Mouse (Mus musculus) CH12.LX (cell line): ENCODE data around the gene Dusp27. TPM values are rescaled to one million over a fixed set of nuclear protein-coding genes. Genes with fewer than 3 reads are reported as not detected.

Experiments used
- DNase-seq: peaks from one replicate; pipeline ENCODE4 v3.0.0-alpha.2; 2013; ENCODE audit errors: extremely low read depth
- H3K27ac ChIP-seq: 2 replicates; pipeline ENCODE4 v1.5.1; 2012; ENCODE audit warnings: low read depth, mild to moderate bottlenecking, control low read depth, moderate library complexity; ENCODE audit not compliant: insufficient read depth
- H3K27me3 ChIP-seq: replicated peaks from 2 replicates; pipeline ENCODE3; 2012; ENCODE audit warnings: inconsistent platforms
- H3K36me3 ChIP-seq, 2 experiments: replicated peaks in 1 of 2; 2 replicates each; pipeline versions ENCODE3 to v1.6.1; 2012; ENCODE audit warnings: inconsistent platforms in 1 of 2, low read length in 1 of 2, mild to moderate bottlenecking in 1 of 2, mixed read lengths in 1 of 2, moderate library complexity in 1 of 2; ENCODE audit not compliant: control insufficient read depth in 1 of 2, insufficient read depth in 1 of 2
- H3K4me1 ChIP-seq, 2 experiments: 2 replicates each; pipeline ENCODE4 v1.6.1; 2012; ENCODE audit warnings: inconsistent platforms in 1 of 2, moderate library complexity in 1 of 2; ENCODE audit not compliant: insufficient read depth in 2 of 2, control insufficient read depth in 1 of 2
- H3K4me2 ChIP-seq: 2 replicates; pipeline ENCODE4 v1.6.1; 2012; ENCODE audit warnings: low read depth, mild to moderate bottlenecking, control low read depth; ENCODE audit not compliant: poor library complexity, insufficient read depth, severe bottlenecking
- H3K4me3 ChIP-seq, 3 experiments: fragments of 150-350 bp in 1 of 3; sonication (generic) in 1 of 3; replicated peaks in 1 of 3; 2 replicates each; pipeline versions ENCODE3 to v1.5.1; 2011 to 2012; ENCODE audit warnings: low read depth in 2 of 3, low read length in 2 of 3, mild to moderate bottlenecking in 2 of 3, moderate library complexity in 2 of 3, control low read depth in 1 of 3, improper control_type of control experiment in 1 of 3, inconsistent platforms in 1 of 3, mixed read lengths in 1 of 3; ENCODE audit not compliant: poor library complexity in 1 of 3
- H3K79me2 ChIP-seq: replicated peaks from 2 replicates; pipeline ENCODE4 v1.6.1; 2012; ENCODE audit warnings: mild to moderate bottlenecking, moderate library complexity; ENCODE audit not compliant: control insufficient read depth, poor library complexity, insufficient read depth, severe bottlenecking; ENCODE audit errors: extremely low read depth
- H3K9ac ChIP-seq: 2 replicates; pipeline ENCODE4 v1.6.1; 2012; ENCODE audit warnings: low read depth, mild to moderate bottlenecking, control low read depth, moderate library complexity; ENCODE audit not compliant: insufficient read depth
- H3K9me3 ChIP-seq: replicated peaks from 2 replicates; pipeline ENCODE3; 2012; ENCODE audit warnings: low read length, inconsistent platforms, mixed read lengths
- BHLHE40 ChIP-seq: IDR thresholded peaks from 2 replicates; pipeline ENCODE4 v1.6.1; 2011; ENCODE audit warnings: mild to moderate bottlenecking, low read depth, low read length, improper control_type of control experiment
- CHD1 ChIP-seq: IDR thresholded peaks from 2 replicates; pipeline ENCODE4 v1.6.1; 2012; ENCODE audit warnings: low read depth, low read length, improper control_type of control experiment, inconsistent platforms
- CHD2 ChIP-seq: IDR thresholded peaks from 2 replicates; pipeline ENCODE4 v1.6.1; 2011; ENCODE audit warnings: low read length, improper control_type of control experiment
- CTCF ChIP-seq, 2 experiments: IDR thresholded peaks in 1 of 2; conservative IDR thresholded peaks in 1 of 2; 2 replicates each; pipeline ENCODE4 v1.5.1; 2011 to 2012; ENCODE audit warnings: low read depth in 2 of 2, low read length in 2 of 2, improper control_type of control experiment in 1 of 2, inconsistent platforms in 1 of 2, mild to moderate bottlenecking in 1 of 2, moderate library complexity in 1 of 2
- E2F4 ChIP-seq: IDR thresholded peaks from 2 replicates; pipeline ENCODE4 v1.6.1; 2011; ENCODE audit warnings: low read depth, low read length, improper control_type of control experiment; ENCODE audit not compliant: insufficient replicate concordance
- ELF1 ChIP-seq: IDR thresholded peaks from 2 replicates; pipeline ENCODE4 v1.6.1; 2014; ENCODE audit warnings: low read depth, mild to moderate bottlenecking, inconsistent platforms, low read length, improper control_type of control experiment
- EP300 ChIP-seq: IDR thresholded peaks from 2 replicates; pipeline ENCODE4 v1.6.1; 2011; ENCODE audit warnings: low read length, improper control_type of control experiment
- ETS1 ChIP-seq: conservative IDR thresholded peaks from 2 replicates; pipeline ENCODE4 v1.6.1; 2012; ENCODE audit warnings: low read depth, mild to moderate bottlenecking, inconsistent platforms, low read length, improper control_type of control experiment, moderate library complexity
- GABPA ChIP-seq: IDR thresholded peaks from 2 replicates; pipeline ENCODE4 v1.6.1; 2012; ENCODE audit warnings: low read depth, low read length, improper control_type of control experiment, inconsistent platforms; ENCODE audit not compliant: insufficient replicate concordance
- HCFC1 ChIP-seq: IDR thresholded peaks from 2 replicates; pipeline ENCODE4 v1.6.1; 2012; ENCODE audit warnings: low read depth, mild to moderate bottlenecking, inconsistent platforms, low read length, improper control_type of control experiment
- IRF4 ChIP-seq: IDR thresholded peaks from 2 replicates; pipeline ENCODE4 v1.6.1; 2014; ENCODE audit warnings: low read depth, mild to moderate bottlenecking, inconsistent platforms, low read length, improper control_type of control experiment
- JUN ChIP-seq: IDR thresholded peaks from 2 replicates; pipeline ENCODE4 v1.6.1; 2011; ENCODE audit warnings: low read depth, mild to moderate bottlenecking, low read length, improper control_type of control experiment, moderate library complexity; ENCODE audit not compliant: insufficient read depth
- JUND ChIP-seq: conservative IDR thresholded peaks from 2 replicates; pipeline ENCODE4 v1.6.1; 2011; ENCODE audit warnings: low read depth, low read length, improper control_type of control experiment
- KAT2A ChIP-seq: IDR thresholded peaks from 2 replicates; pipeline ENCODE4 v1.6.1; 2012; ENCODE audit warnings: low read length, improper control_type of control experiment, inconsistent platforms; ENCODE audit not compliant: insufficient replicate concordance
- MAFK ChIP-seq: IDR thresholded peaks from 2 replicates; pipeline ENCODE4 v1.6.1; 2011; ENCODE audit warnings: low read length, improper control_type of control experiment; ENCODE audit not compliant: insufficient replicate concordance
- MAX ChIP-seq: IDR thresholded peaks from 2 replicates; pipeline ENCODE4 v1.6.1; 2011; ENCODE audit warnings: low read length, improper control_type of control experiment
- MAZ ChIP-seq: IDR thresholded peaks from 2 replicates; pipeline ENCODE4 v1.6.1; 2012; ENCODE audit warnings: low read depth, mild to moderate bottlenecking, inconsistent platforms, low read length, improper control_type of control experiment, moderate library complexity
- MEF2A ChIP-seq: IDR thresholded peaks from 2 replicates; pipeline ENCODE4 v1.6.1; 2014; ENCODE audit warnings: low read depth, mild to moderate bottlenecking, inconsistent platforms, low read length, improper control_type of control experiment, borderline replicate concordance
- MXI1 ChIP-seq: IDR thresholded peaks from 2 replicates; pipeline ENCODE4 v1.6.1; 2011; ENCODE audit warnings: mild to moderate bottlenecking, low read depth, low read length, improper control_type of control experiment
- MYC ChIP-seq: IDR thresholded peaks from 2 replicates; pipeline ENCODE4 v1.6.1; 2011; ENCODE audit warnings: low read depth, mild to moderate bottlenecking, improper control_type of control experiment, low read length
- NELFE ChIP-seq: IDR thresholded peaks from 2 replicates; pipeline ENCODE4 v1.6.1; 2011; ENCODE audit warnings: low read depth, low read length, improper control_type of control experiment
- NRF1 ChIP-seq: IDR thresholded peaks from 2 replicates; pipeline ENCODE4 v1.6.1; 2014; ENCODE audit warnings: low read depth, mild to moderate bottlenecking, inconsistent platforms, low read length, improper control_type of control experiment, moderate library complexity
- PAX5 ChIP-seq: IDR thresholded peaks from 2 replicates; pipeline ENCODE4 v1.6.1; 2012; ENCODE audit warnings: low read length, inconsistent platforms, mixed read lengths
- POLR2A ChIP-seq: IDR thresholded peaks from 2 replicates; pipeline ENCODE4 v1.6.1; 2011; ENCODE audit warnings: low read depth, mild to moderate bottlenecking, improper control_type of control experiment, low read length
- POLR2AphosphoS2 ChIP-seq: IDR thresholded peaks from 2 replicates; pipeline ENCODE4 v1.6.1; 2011; ENCODE audit warnings: low read depth, low read length, improper control_type of control experiment
- RAD21 ChIP-seq: IDR thresholded peaks from 2 replicates; pipeline ENCODE4 v1.6.1; 2011; ENCODE audit warnings: low read depth, mild to moderate bottlenecking, low read length, improper control_type of control experiment, moderate library complexity
- RCOR1 ChIP-seq: conservative IDR thresholded peaks from 2 replicates; pipeline ENCODE4 v1.6.1; 2012; ENCODE audit warnings: low read depth, mild to moderate bottlenecking, inconsistent platforms, low read length, improper control_type of control experiment
- SIN3A ChIP-seq: IDR thresholded peaks from 2 replicates; pipeline ENCODE4 v1.6.1; 2012; ENCODE audit warnings: low read length, improper control_type of control experiment, inconsistent platforms
- SMC3 ChIP-seq: IDR thresholded peaks from 2 replicates; pipeline ENCODE4 v1.6.1; 2011; ENCODE audit warnings: low read depth, low read length, improper control_type of control experiment
- TBP ChIP-seq: conservative IDR thresholded peaks from 2 replicates; pipeline ENCODE4 v1.6.1; 2011; ENCODE audit warnings: low read depth, low read length, improper control_type of control experiment
- TCF12 ChIP-seq: IDR thresholded peaks from 2 replicates; pipeline ENCODE4 v1.6.1; 2014; ENCODE audit warnings: low read depth, mild to moderate bottlenecking, inconsistent platforms, low read length, improper control_type of control experiment
- UBTF ChIP-seq: IDR thresholded peaks from 2 replicates; pipeline ENCODE4 v1.6.1; 2012; ENCODE audit warnings: low read depth, mild to moderate bottlenecking, inconsistent platforms, low read length, improper control_type of control experiment, moderate library complexity
- ZC3H11A ChIP-seq: IDR thresholded peaks from 2 replicates; pipeline ENCODE4 v1.6.1; 2012; ENCODE audit warnings: low read depth, mild to moderate bottlenecking, inconsistent platforms, low read length, improper control_type of control experiment
- ZKSCAN1 ChIP-seq: IDR thresholded peaks from 2 replicates; pipeline ENCODE4 v1.6.1; 2012; ENCODE audit warnings: low read depth, inconsistent platforms, low read length, improper control_type of control experiment, borderline replicate concordance
- ZMIZ1 ChIP-seq: IDR thresholded peaks from 2 replicates; pipeline ENCODE4 v1.6.1; 2012; ENCODE audit warnings: low read depth, mild to moderate bottlenecking, inconsistent platforms, low read length, improper control_type of control experiment
- ZNF384 ChIP-seq: IDR thresholded peaks from 2 replicates; pipeline ENCODE4 v1.6.1; 2012; ENCODE audit warnings: low read depth, low read length, improper control_type of control experiment, inconsistent platforms
- dilution Hi-C: fragments of 300-500 bp; cut with MboI; formaldehyde crosslinking; loops from 2 replicates; pipeline ENCODE4 v1.14.3; 2020; ENCODE audit warnings: low sequenced_read_pairs; ENCODE audit not compliant: extremely low pct_unique_long_range_greater_than_20kb, extremely low pct_ligation_motif_present
- in situ Hi-C: fragments of 300-500 bp; cut with MboI; formaldehyde crosslinking; loops from 3 replicates; pipeline ENCODE4 v1.14.3; 2019; ENCODE audit warnings: low sequenced_read_pairs, low pct_ligation_motif_present, low pct_unique_long_range_greater_than_20kb, mixed read lengths
- polyA plus RNA-seq: library from polyadenylated mRNA; unstranded; fragments of >175 nt; gene quantifications from 2 replicates; pipeline ENCODE4 v1.2.1, GENCODE M21; 2012; ENCODE audit warnings: low read depth; ENCODE audit not compliant: insufficient read length
- total RNA-seq, 2 experiments: library from RNA; depleted of rRNA; stranded (reverse); fragments of 300-350 nt in 1 of 2; fragments of >200 nt in 1 of 2; gene quantifications; 2 replicates each; pipeline ENCODE4 v1.2.3; 2012 to 2014

Gene Dusp27
- total and polyA plus RNA-seq, 3 experiments: 0.06 TPM; not detected in 2

DNA sequence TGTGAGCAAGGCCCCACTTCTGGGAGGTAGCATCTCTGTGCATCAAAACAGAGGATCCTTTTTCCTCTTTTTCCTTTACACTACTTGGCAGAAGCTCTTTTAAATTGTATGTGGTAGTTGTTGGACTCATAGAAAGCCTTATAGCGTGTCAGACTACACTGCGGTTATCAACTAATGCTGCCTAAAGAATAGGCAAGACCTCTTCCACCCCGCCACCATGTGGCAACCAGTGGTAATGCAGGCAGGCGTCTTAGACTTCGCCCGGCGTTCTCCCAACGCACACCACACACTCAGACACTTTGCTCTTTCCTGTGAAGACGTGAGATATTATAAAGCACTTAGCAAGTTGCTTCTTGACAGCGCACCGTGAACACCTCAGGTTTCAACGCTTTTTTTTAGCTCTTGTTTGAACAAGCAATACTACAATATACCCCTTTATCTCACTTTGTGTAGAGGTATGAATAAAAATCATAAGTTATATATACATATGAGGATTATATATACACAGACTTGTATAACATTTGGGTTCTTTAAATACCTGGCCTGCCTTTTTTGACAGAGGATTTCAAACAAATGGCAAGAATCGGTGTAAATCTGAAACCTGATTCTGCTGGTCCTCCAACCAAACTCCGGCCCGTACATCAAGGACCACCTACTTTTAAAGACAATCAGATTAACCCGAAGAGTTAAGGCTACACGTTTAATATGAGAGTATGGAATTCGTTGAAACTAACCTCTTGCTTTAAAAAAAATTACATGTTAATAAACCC, 25.8 kb upstream of the Dusp27 start:
- peak; percentile 76 for DNase-seq
- H3K79me2 ChIP-seq: no peaks in the 10 kb centered on the region
- peaks cover 3 to 32% of the 10 kb centered on the region in 2 experiments; a peak in 3 of 4 replicates for H3K4me1 ChIP-seq
- H3K9ac ChIP-seq: no peak overlapping the region
- no peaks in the 10 kb centered on the region for H3K36me3 ChIP-seq
- no peak overlapping the region for H3K4me3 ChIP-seq
- no peak overlapping the region for H3K27ac ChIP-seq
- H3K9me3 ChIP-seq: no peaks in the 10 kb centered on the region
- TF ChIP-seq SMC3: peak; percentile 97
- TF ChIP-seq MYC: peak; percentile 44; the same call in 1 of the 2 replicates
- peak; percentile 71 for TF ChIP-seq ZC3H11A
- no peak for TF ChIP-seq MEF2A
- TF ChIP-seq TBP: no peak
- 0 out of 2 replicates have a peak, but pooled peaks have one; percentile 35 for TF ChIP-seq MXI1
- peak; percentile 43; the same call in 1 of the 2 replicates for TF ChIP-seq IRF4
- 0 out of 2 replicates have a peak, but pooled peaks have one; percentile 29 for TF ChIP-seq ELF1
- TF ChIP-seq NRF1: peak; percentile 44; the same call in 1 of the 2 replicates
- TF ChIP-seq RAD21: peak; percentile 82
- TF ChIP-seq CHD2: no peak
- peak; percentile 93 to 96 for TF ChIP-seq CTCF (conservative IDR thresholded peaks at IDR 0.05 in 1 of 2, IDR thresholded peaks at IDR 0.05 in 1 of 2; ENCODE audit: low read depth in 2 of 2, low read length in 2 of 2)
- no peak; the same call in 1 of the 2 replicates for TF ChIP-seq HCFC1
- no peak for TF ChIP-seq ZKSCAN1
- no peak for TF ChIP-seq JUND
- TF ChIP-seq CHD1: 0 out of 2 replicates have a peak, but pooled peaks have one; percentile 51
- TF ChIP-seq NELFE: no peak
- TF ChIP-seq TCF12: no peak
- peak; percentile 54; the same call in 1 of the 2 replicates for TF ChIP-seq MAZ
- TF ChIP-seq ETS1: no peak
- no peak for TF ChIP-seq JUN
- peak; percentile 54; the same call in 1 of the 2 replicates for TF ChIP-seq MAX
- no peak for TF ChIP-seq MAFK
- no peak for TF ChIP-seq PAX5
- no peak for TF ChIP-seq POLR2A
- TF ChIP-seq POLR2AphosphoS2: no peak
- TF ChIP-seq RCOR1: no peak
- no peak for TF ChIP-seq KAT2A
- no peak for TF ChIP-seq GABPA
- TF ChIP-seq SIN3A: 0 out of 2 replicates have a peak, but pooled peaks have one; percentile 35
- TF ChIP-seq E2F4: no peak
- TF ChIP-seq ZMIZ1: no peak
- 0 out of 2 replicates have a peak, but pooled peaks have one; percentile 15 for TF ChIP-seq BHLHE40
- TF ChIP-seq ZNF384: no peak
- TF ChIP-seq EP300: no peak
- no peak for TF ChIP-seq UBTF
- dilution Hi-C loops (no loop called here), in situ Hi-C loops (loop anchor here (5.0 to 25.0 kb wide), 6 partner anchors 149 to 491 kb away; partner anchors contain the start of gene Pou2f1)
- H3K4me2 ChIP-seq: peak overlapping the region; percentile 68; the same call in 1 of the 2 replicates
- H3K27me3 ChIP-seq: peaks cover 28% of the 10 kb centered on the region
